Mouse (Mus musculus) induced T-regulatory cell, adult 2 months (primary cell): ENCODE data around the gene Dera.
A peak's percentile ranks its signal among the peaks of the same experiment; 100 is the strongest.
"Not testable (repeated sequence)": the region's sequence is repeated elsewhere in the genome, so short reads cannot be mapped to it uniquely, and the experiment has no call there.

ENCODE experiments used
- DNase-seq: peaks from one replicate; pipeline ENCODE4 v3.0.0-alpha.2; 2012; ENCODE audit warnings: low read depth

Dera gene

DNA sequence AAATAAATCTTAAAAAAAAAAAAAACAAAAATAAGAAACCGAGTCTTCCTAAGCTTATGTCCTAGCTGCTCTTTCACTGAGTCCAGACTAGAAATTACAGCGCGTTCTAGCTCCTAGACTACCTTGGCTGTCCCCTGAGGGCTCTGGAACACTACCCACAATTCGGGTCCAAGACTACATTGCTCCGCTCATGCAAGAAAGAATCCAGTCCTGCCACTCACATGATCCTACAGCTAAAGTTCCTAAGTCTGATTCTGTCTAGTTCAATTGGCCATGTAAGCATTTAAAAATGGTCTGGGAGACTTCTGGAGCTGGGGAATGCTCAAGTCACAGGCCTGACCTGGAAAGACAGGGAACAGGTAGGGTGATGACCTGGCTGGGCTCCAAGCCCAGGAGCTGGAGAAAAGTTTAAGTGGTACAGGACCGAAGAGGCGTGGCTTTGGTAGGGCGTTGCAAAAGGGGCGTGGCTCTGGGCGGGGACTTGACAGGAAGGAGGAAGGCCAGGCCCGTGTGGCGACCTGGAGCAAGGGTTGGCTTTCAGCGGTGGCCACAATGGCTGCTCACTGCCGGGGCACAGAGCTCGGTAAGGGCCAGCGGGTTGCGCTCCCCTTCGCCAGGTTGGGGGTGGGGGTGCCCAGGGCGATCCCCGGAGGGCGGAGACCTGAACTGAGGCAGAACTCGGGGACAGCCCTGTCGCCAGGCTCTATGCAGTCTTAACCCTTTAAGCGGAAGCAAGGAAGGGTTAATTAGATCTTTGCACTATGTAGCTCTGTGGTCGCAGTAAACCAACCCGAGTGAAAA lies at the start of gene Dera:
Dera (plus strand) TSS at position 491 of the 801 bp plus-strand sequence.
- peak; percentile 94 for DNase-seq

DNA sequence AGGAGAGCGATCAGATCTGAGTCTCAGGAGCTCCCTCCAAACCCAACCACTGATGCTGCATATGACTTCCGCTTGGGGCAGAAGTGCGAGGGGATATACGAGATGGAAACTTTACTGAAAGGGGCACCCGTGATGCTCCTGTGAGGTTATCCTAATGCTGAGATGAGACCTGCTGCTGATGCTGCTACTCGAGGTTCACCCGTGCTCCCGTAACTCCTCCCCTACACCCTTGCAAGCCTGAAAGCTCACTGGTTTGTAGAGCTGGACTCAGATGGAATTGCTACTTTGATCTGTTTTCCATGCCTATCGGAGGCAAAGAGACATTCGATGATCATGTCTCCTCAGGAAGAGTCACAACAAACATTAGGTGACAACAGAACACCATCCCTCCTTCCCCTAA lies 48.1 kb upstream of the Dera start:
- no peak for DNase-seq

DNA sequence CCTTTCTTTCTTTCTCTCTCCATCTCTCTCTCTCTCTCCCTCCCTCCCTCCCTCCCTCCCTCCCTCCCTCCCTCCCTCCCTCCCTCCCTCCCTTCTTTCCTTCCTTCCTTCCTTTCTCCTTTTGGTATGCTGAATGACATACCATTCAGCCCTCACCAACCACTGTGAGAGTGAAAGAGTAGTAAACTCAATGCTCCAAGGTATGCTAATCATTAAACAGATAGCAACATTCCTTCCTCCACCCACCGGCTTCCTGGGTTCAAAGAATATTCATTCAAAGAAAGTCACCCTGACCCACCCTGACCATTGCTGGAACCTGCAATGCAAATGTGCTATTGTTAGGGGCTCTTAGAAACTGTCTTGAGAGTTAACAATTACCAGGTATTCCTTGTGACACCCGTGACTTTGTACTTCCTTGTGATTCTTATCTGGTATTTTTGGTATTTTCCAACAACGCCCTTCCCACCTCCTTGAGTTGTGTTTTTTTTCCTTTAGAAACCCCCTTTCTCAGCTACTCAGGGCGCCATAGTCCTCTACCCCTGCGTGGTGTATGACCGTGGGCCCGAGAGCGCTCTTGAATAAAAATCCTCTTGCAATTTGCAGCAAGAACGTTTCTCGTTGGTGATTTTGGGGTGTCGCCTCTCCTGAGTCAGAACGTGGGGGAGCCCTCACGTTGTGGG lies 45.5 kb upstream of the Dera start:
- DNase-seq, result not testable (repeated sequence)

DNA sequence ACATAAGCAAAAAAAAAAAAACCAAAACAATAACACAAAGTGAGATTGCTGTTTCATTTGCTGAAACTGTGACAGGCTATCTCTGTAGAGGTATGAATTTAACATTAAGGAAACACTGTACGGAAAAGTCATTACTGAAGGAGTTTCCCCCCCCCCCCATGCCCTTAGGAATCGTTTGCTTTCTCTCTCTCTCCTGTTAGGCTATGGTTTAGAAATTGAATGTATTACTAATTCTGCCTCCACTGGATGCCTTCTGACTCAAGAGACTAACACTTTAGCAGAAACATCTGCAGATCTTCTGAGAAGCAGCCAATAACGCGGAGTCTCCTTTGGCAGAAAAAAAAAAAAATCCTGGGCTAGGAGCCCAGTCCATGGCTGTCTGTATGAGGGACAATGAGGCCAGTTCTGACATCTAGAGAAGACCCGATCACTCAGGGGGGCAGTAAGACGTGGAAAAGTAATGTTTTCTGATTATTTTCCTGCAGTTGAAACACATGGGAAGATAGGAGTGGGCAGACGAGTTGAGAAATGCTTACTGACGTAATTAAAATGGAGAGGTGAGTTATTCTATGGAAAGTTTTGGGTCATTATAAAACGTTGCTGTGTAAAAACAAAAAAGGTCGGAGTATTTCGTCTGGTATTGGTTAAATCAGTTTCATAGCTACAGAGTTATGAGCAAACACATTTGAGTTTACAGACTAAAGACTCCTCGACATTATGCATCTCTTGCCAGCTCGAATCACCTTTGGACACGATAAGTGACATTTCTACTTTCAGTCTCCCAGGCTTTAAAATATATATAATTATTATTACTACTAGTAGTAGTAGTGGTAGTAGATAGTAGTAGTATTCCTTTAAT lies 43.9 kb upstream of the Dera start:
- DNase-seq, result no peak

DNA sequence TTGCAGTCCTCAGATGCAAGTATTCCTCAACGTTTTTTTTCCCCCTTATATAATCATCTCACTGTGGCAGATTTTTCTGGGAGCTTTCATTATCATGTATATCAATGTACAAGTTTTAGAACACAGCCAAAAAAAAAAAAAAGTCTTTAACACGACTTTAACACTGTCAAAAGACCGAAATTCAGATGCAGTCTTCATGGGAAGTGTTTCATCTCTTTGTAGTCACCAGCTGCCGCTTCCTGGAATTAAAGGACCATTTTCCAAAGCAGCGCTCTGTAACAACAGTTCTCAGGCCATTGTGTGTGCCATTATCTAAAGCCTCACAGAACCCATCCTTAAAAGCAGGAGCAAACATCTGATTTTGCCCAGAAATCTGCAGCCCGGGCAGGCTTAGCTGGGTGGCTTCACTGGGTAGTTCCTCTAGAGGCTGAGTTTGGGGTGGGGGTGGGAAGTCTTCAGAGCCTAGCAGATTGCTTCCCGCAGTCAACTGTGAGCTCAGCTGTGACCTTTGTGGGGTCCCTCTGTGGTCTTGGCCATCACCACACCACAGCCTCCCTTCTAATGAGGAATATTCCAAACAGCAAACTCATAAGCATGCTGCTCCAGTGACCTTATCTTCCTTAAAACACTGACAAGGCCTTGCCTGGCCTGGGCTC lies 41.6 kb upstream of the Dera start:
- DNase-seq, result no peak

DNA sequence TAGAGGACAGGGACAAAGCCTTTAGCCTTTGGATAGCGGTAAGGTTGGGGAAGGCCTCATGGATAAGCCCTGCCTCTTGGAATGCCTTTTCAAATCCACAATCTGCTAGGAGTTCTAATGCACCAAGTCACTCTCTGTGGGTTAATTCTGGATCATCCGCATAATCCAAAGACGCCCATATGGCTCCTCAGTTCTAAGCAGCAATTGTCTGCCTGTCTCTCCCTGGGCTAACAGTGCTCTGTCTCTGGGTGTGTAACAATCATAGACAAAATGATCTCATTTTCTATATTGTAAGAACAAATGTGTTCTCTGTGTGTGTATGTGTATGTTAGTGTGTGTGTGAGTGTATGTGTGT lies 41.1 kb upstream of the Dera start:
- DNase-seq, result no peak

DNA sequence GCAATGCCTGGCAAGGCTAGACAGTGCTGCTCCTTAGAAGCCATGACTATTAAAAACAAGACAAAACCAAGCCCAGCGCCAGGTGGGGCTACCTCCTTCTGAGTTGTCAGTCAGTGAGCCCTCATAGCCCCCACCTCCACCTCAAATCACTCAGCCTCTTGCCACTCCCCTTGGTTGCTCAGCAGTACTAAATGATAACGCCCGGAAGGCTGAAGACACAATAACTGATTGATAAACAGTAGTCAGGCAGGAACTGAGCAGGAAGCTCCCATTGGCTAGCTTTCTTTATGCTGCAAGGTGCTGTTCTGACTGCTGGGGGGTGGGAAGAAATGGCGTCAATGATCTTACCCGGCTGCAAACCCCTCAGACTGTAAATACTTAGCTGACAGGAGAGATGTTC lies 37.5 kb upstream of the Dera start:
- no peak for DNase-seq

DNA sequence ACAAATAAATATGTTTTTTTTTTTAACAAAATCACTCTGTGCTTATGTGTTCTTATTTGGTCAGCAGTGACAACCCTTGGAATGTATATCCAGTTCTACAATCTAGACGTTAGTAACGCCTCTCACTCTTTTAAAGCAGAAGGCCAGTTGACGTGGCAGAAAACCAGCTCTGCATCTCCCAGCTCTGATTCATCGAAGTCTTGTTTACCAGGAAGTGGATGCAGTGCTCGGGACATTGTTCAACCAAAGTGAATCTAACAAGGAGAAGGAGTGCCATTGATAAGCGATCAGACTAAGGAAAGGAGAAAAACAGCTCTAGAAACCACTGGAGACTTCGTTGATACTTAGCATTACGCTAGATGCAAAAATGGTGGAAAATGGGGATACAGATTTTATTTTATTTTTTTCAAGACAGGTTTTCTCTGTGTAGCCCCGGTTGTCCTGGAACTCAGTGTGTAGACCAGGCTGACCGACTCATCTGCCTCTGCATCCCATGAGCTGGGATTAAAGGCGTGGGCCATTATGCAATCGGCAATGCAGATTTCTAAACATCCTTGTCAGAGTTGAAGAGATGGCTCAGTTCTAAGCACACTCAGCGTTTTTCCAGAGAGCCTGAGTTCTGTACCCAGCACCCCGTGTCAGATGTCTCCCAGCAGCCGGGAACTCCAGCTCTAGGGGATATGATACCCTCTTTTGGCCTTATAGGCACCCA lies 32.0 kb upstream of the Dera start:
- no peak for DNase-seq

DNA sequence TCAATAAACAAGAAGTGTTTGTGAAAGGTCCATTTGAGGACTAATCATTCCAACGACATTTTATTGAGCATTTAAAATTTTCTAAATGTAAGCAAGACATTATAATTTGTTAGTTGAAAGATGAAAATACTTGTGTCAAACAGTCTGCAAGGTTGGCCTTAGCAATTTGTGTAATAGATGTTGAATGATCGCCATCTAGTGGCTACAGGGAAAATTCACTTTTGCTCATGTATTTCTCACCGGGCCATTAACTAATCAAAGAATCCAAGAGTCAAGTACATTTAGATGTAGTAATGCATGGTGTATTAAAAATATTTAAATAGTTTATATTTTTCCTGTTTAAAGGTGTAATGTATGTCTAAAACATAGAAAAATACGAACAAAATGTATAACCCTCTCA lies 30.4 kb upstream of the Dera start:
- peak; percentile 75 for DNase-seq

DNA sequence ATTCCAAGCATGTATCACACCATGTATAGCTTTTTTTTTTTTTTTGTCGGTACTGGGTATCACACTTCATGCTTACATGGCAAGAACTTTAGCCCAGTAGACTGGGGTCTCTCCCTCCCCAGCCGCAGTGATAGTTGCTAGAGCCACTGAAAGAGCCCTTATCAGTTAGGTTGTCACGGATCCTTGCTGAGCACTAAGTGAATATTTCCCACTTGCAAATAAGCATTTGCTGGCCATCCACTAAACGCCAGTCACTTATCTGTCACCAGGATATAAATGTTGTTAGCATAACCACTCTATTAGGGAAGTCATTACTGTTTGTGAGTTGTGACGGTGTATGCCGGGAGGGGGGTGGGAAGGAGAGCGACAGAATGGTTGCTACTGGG lies 19.9 kb upstream of the Dera start:
- no peak for DNase-seq

DNA sequence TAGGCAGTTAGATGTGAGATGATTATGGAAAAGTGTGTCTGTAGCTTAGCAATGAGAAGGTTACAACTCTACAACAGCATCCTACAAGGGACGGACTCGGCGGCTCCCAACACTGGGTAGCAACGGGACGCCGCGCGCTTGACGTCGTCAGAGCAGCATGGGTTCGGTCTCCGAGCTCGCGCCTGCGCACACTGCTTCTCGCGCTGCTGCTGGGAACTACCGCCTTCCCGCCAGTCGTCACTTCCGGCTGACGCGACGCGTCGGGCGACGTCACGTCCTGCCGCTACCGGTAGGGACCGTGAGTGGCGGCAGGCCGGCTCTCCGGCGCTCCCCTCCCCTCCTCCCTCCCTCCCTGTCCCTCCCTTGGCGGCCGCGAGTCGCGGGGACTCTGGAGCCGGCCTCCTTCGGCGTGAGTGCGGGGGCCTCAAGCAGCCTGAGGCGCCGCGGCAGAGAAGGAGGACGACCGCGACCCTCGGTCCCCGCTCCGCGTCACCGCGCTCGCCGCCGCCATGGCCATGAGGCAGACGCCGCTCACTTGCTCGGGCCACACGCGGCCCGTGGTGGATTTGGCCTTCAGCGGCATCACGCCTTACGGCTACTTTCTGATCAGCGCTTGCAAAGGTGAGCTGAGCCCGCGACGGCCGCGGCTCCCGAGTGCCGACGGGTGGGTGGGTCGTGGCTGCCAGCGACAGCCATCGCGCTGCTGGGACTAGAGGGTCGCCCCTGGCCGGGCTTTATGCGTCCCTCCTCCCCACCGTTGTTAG lies 19.3 kb upstream of the Dera start, which contains the start of gene Strap:
Strap (plus strand) TSS at position 233 of the 764 bp plus-strand sequence.
- DNase-seq, result peak; percentile 99

DNA sequence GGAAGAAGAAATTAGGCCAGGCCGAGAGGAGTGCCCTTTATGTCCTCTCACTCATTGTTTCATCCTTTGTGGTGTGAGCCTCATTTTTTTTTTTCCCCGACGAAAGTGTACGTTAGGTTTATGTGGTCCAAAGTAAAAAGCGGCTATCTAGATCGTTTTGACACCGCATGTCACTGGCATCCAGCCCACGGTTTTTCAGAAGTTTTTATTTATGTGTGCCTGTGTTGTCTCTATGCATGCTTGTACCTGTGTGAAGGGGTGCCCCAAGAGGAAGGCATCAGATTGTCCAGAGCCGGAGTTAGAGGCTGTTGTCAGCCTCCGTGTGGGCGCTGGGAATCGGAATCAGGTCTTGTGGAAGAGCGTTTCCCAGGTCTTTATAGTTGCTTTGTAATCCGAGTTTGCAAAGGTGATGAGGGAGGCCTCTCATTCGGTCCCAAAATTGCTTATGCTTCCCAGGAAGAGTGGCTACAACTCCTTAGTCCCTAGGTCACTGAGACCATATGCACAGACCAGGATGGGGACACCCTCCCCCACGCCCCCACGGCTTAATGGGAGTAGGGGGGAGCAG lies 18.6 kb upstream of the Dera start:
- no peak for DNase-seq

DNA sequence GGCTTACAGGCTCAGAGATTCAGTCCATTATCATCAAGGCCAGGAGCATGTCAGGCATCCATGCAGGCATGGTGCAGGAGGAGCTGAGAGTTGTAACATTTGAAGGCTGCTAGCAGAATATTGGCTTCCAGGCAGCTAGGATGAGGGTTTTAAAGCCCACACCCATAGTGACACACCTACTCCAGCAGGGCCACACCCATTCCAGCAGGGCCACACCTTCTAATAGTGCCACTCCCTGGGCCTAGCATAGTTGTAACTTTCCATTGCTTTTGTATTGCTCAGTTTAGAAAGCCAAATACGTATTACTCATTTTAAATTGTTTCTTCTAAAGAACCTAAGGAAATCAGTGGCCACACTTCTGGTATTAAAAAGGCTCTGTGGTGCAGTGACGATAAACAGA lies 13.4 kb upstream of the Dera start:
- no peak for DNase-seq

DNA sequence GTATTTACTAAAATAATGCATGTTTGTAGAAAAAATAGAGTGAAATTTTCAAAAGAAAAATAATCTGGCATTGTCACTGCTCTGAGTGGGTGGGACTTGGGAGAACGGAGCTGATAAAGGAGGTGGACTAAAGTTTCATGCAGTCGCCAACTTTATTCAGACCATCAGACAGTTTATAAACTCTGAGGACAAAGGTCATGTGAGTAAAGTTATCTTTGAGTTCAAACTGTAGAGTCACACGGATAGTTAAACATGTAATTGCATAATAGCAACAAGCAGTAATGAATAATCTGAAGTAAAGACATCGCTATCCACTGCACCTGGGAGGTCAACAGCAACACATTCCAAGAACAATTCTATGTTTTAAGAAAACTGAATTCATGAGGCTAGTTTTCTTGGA lies 9.6 kb upstream of the Dera start:
- DNase-seq, result no peak

DNA sequence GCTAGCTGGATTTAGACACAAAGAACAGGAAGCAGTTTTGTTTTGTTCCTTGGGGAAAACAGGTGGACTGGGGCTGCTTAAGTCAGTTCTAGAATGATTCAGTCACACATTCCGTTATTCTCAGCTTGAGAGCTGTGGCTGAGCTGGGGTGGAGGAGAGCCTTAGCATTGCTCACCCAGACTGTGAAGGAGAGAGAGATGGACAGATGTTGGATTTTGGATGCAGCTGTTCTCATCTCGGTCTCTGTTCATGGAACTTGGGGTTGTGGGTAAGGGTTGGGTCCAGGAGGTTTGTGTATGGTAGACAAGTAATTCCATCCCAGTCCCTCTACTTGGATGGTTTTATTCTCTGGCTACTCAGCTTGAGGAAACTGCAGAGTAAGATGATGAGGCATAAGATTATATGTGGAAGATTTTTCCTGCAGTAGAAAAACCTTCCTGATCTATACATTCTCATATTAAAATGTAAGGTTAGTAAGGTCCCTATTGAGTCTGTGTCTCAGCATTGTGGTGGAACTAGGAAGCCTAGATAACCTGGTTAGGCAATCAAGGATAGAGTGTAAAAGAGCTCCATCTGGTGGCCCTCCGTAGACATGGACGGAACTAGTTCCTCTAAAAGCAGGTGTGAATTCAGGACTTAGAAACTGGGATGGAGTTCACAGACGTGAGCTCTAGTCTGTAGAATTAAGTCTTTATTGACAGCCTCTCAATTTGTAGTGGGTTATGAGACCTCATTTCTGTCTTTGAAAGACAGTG lies 7.0 kb upstream of the Dera start:
- DNase-seq, result peak; percentile 65

DNA sequence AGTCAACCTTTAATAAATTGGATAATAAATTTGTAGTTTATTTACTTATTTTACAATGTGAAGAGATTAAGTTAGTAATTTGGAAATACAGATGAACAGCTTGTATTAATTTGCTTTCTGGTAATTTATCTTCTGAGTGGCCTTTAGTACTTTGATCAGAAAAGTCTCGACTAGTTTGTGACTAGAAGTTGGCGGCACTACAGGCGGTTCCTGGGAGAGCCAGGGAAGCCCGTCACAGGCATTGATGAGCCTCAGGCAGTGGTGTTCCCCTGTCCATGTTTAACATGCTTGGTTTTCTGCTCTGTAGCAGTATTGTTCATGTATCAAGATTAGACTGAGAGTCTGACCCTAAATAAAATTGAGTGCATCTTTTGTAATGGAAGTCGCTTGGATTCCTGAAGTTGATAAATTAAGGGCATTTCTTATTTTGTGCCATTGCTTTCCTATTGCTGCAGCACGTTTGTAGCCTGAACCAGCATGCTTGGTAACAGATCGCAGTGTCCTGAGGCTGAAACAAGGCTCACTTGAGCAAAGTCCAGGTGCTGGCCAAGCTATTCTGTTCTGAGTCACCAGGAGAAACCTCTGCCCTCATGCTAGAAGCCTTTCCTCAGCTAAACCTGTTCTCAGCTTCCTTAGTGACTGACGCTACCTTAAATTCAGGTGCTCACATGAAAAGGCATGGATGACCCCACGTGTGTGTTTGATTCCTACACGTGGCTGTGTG lies 2.6 kb upstream of the Dera start:
- no peak for DNase-seq

DNA sequence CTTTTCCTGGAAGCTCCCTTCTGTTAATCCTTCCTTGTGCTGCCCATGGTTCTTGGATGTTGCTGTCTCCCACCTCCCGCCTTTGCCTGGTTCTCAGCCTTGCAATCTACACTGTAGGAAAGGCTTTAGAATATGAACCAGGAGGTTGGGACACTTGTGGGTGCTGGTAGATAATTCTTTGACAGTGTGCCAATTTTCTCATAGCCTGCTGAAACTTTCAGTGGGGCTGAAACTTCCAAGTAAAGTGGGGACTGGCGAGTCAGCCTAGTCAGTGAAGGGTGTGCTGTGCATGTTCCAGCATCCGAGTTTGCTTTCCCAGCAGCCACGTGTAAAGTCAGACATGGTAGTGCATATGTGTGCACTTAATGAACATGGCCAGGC lies 2.1 kb upstream of the Dera start:
- no peak for DNase-seq

DNA sequence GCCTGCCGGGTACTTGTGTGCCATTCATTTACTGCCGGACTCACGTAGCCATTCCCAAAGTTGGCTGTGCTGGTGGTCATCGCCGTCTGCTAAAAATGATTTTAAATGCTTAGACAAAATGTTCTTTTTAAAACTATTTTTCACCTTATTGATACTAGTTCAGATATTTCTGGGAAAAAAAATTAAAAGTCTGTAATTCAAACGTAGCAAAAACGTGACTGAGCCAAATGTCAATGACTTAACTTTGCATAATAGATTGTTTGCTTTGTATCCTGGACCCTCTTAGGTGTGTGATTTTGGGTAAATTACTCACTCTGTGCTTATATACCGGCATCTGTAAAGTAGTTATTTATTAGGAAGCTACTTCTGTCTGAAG lies 499 bp downstream of the Dera start:
- DNase-seq, result no peak

DNA sequence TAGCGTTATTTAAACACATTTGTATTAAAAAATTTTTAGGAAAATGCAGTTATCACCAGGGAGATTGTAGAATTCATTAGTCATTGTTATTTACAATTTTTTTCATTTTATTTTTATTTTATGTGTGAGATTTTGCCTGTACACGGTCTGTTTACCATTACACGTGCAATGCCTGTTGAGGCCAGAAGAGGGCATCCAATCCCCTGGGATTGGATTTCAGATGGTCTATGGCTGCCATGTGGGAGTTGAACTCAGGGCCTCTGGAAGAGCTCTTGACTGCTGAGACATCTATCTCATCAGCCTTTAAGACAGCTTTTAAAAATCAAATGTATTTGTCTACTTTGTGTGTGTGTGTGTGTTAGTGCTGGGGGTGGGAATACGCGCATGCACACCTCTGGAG lies 2.0 kb downstream of the Dera start:
- DNase-seq, result peak; percentile 61
